Mouse (Mus musculus): ENCODE measurements at regions not wholly inside any gene's neighbourhood (a gene's known extent, or its start where the extent isn't known, plus 50 kb on each side); places are given as distances from the start of the nearest gene placed in this dataset.

GRCm38 (mm10) chr10:111783496-111783895 lies 189.0 kb upstream of the Krr1 start:
- DNase-seq (ENCODE audit: low spot score) = no peak

DNA sequence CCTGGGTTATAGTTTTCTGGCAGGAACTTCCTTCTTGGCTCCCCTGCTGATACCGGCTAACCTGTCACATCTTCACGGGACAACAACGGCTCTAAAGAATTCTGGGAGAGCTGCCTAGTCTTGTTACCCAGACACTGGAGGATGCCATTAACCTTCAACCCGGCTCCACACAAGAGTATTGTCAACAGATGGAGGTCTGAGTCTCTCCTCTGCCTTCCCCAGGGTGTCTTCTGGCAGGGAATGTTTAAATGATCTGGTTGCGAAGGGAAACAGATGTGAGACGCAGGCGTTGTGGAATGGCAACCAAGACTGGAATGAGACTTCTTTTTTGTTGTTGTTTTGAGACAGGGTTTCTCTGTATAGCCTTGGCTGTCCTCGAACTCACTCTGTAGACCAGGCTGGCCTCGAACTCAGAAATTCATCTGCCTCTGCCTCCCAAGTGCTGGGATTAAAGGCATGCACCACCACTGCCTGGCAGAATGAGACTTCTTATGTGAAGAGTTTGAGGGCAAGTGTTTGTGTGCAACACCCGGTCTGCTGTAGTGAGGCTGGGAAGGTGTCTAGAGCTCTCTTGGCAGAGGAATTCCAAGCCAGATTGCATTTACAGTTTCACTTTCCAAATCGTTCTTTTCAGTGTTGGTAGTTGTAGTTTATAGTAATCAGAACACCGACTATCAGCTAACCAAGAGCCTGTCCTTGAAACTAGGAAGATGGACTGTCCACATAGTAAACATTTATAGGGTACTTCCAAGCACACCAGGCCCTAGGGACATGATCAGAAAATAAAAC lies 188.2 kb upstream of the Krr1 start:
- no peak for DNase-seq (ENCODE audit: low spot score)

GRCm38 (mm10) chr10:111787175-111787574 lies 185.3 kb upstream of the Krr1 start:
- DNase-seq (ENCODE audit: low spot score) = no peak

- no peak for DNase-seq (ENCODE audit: low spot score)
These were observed 183.2 kb upstream of the Krr1 start for GRCm38 (mm10) chr10:111789264-111789663.

DNA sequence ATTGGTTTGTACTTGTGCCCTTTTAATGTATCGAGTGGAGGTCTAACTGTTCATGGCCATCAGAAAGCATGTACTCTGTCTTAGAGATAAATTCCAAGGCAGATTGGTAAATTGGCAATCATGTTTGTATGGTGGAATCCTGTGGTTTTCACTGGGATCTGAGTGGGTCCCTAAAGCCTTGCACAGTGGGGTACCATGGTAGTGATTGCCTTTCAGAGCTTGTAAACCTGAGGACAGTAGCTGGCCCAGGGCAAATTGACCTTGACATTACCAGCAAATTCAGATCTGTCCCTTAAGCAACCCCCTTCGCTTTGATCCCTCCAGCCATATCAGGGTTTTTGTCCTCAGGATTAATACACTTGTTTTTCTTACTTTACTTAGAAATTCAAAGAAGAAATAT lies 181.6 kb upstream of the Krr1 start:
- no peak for DNase-seq (ENCODE audit: low spot score)

- no peak for DNase-seq (ENCODE audit: low spot score)
These were observed 177.4 kb upstream of the Krr1 start for GRCm38 (mm10) chr10:111795056-111795455.

- DNase-seq (ENCODE audit: low spot score) = no peak
These were observed 176.7 kb upstream of the Krr1 start for GRCm38 (mm10) chr10:111795756-111796155.

DNA sequence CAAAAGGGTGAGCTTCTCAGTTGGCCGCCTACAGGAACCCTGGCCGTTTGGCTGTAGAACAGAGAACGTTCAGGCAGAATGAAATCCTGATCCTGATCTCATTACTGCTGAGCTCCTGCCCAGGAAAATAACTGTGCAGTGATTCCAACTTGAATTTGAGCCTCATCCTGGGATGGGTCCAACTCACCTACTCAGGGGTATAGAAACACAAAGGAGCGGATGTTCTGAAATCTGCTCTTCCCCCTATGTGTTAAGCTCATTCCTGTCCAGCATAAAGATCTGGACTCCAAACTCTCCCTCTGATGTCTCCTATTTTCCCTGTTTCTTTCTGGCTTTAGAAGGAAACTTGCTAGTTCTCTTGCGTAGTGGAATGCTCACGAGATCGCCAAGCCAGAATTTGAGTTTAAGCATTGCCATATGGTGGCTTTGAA lies 173.6 kb upstream of the Krr1 start:
- DNase-seq (ENCODE audit: low spot score) = no peak

- no peak for DNase-seq (ENCODE audit: low spot score)
These were observed 172.4 kb upstream of the Krr1 start for GRCm38 (mm10) chr10:111799850-111800589.

- DNase-seq (ENCODE audit: low spot score) = no peak
These were observed 171.9 kb upstream of the Krr1 start for GRCm38 (mm10) chr10:111800590-111800935.

DNA sequence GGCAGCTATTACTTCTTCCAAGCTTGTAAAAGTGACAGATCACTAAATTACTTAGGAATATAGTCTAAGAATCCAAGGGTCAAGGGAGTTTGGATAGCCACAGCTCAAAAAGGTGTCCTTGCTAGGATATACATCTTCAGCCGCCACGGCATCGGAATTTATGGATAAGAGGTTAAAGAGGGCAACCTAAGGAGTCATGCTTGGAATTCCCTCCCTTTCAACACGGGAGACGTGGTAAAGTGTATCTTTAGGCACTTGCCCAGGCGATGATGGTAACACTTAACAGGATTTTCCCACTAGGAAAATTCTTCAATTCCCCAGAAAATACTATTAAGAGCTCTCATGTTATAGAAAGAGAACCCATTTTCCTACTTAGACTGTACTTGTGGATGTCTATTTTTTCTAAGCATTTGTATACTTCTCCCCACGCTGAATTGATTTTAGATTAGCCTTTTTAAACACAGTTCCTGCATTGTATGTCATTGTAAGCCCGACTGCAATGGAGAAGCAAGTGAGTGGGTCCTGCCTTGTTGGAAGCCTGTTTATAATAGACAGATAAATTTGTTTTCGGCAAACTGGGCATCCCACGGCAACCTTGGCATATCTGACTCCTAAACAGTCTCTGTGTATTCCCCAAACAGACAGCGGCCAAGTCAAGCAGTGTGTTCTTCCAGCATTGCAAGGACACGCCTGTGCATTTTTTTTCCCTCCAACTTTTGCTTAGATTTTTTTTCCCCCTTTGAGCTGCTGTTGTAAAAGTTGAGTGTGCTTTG lies 171.3 kb upstream of the Krr1 start:
- no peak for DNase-seq (ENCODE audit: low spot score)

GRCm38 (mm10) chr10:111801794-111802359 lies 170.6 kb upstream of the Krr1 start:
- no peak for DNase-seq (ENCODE audit: low spot score)

GRCm38 (mm10) chr10:111806333-111806732 lies 166.1 kb upstream of the Krr1 start:
- no peak for DNase-seq (ENCODE audit: low spot score)

DNA sequence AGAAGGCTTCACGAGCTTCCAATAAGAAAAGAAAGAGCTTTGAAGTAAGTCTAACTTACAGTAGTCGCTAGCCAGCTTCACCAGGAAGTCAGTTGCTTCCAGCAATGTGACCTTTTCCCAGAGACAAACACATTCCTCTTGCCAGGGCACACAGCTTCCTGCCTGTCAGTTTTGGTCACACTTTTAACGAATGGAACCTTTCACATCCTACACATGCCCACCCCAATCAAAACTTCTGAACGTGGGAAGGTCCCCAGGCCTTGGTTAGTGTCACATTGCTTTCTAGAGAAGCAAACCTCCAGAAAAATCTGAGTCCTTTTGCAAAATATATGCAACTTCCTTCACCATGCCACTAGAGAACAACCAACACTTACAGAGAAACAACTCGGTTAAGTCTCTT lies 165.5 kb upstream of the Krr1 start:
- DNase-seq (ENCODE audit: low spot score) = no peak

DNA sequence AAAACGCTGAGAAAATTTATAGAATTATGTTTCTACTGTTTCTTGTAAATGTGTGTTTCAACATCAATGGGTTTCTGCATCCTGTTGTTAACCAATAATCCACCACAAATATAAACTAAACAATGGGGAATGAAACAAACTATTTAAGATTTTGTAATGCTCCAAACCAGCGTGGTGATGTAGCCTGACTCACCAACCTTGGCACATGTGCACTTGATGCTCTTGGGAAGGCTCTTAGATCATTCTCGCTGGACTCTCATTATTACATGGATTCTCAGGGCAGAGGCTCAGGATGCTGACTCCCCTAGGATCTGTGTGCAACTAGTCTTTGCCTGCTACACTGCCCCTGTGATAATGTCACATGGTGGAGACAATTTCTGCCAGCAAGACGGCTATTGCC lies 158.7 kb upstream of the Krr1 start:
- no peak for DNase-seq (ENCODE audit: low spot score)

DNA sequence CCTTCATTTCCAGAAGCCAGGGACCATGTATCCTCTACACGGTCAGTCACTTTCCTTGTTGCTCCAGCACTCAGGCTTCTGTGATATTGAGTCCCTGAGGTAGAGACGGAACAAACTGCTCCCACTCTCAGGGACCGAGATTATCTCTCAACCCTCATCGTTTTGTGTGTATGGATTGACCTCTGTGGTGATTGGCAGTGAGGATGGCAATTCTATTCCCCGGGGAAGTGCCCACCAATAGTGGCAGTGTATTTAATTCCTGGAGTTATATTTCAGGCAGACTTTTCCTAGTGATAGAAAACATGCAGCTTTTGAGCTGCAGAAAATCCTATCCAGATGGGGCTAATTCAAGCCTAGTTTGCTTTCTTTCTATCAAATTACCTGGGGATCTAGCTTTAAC lies 157.8 kb upstream of the Krr1 start:
- no peak for DNase-seq (ENCODE audit: low spot score)

- no peak for DNase-seq (ENCODE audit: low spot score)
These were observed 157.3 kb upstream of the Krr1 start for GRCm38 (mm10) chr10:111815160-111815559.

GRCm38 (mm10) chr10:111815821-111816599 lies 156.5 kb upstream of the Krr1 start:
- no peak for DNase-seq (ENCODE audit: low spot score)

GRCm38 (mm10) chr10:111819755-111820451 lies 152.6 kb upstream of the Krr1 start:
- DNase-seq (ENCODE audit: low spot score) = no peak

GRCm38 (mm10) chr10:111824820-111825219 lies 147.6 kb upstream of the Krr1 start:
- DNase-seq (ENCODE audit: low spot score) = no peak
